Mouse (Mus musculus) heart, embryonic 12.5 days (tissue): Measurements from ENCODE around the gene Eed. TPM values are rescaled to one million over a fixed set of nuclear protein-coding genes. Genes with fewer than 3 reads are reported as not detected.
"Not testable (repeated sequence)": the region's sequence is repeated elsewhere in the genome, so short reads cannot be mapped to it uniquely, and the experiment has no call there.

Experiments
- ATAC-seq: fragments of 200-750 bp; cut with Nextera tagmentation; 2 replicates; pipeline ENCODE4 v1.8.0; 2017; ENCODE audit warnings: moderate TSS enrichment, moderate library complexity; ENCODE audit not compliant: insufficient number of reproducible peaks, low FRiP score
- H3K27ac ChIP-seq: fragments of 300-500 bp; sonication (generic); 2 replicates; pipeline ENCODE4 v1.5.1; 2016; ENCODE audit warnings: mild to moderate bottlenecking, moderate library complexity; ENCODE audit not compliant: poor library complexity, severe bottlenecking
- H3K27me3 ChIP-seq: fragments of 300-500 bp; sonication (generic); replicated peaks from 2 replicates; pipeline ENCODE4 v1.6.1; 2016; ENCODE audit warnings: mild to moderate bottlenecking, moderate library complexity
- H3K36me3 ChIP-seq: fragments of 300-500 bp; sonication (generic); 2 replicates; pipeline ENCODE4 v1.6.1; 2016; ENCODE audit warnings: mild to moderate bottlenecking, moderate library complexity
- H3K4me1 ChIP-seq: fragments of 300-500 bp; sonication (generic); replicated peaks from 2 replicates; pipeline ENCODE4 v1.6.1; 2016; ENCODE audit warnings: mild to moderate bottlenecking
- H3K4me2 ChIP-seq: fragments of 300-500 bp; sonication (generic); 2 replicates; pipeline ENCODE4 v1.6.1; 2016; ENCODE audit warnings: mild to moderate bottlenecking, moderate library complexity
- H3K4me3 ChIP-seq: fragments of 300-500 bp; sonication (generic); 2 replicates; pipeline ENCODE4 v1.5.1; 2016; ENCODE audit warnings: mild to moderate bottlenecking
- H3K9ac ChIP-seq: fragments of 300-500 bp; sonication (generic); 2 replicates; pipeline ENCODE4 v1.6.1; 2016; ENCODE audit warnings: mild to moderate bottlenecking, moderate library complexity
- H3K9me3 ChIP-seq: fragments of 300-500 bp; sonication (generic); replicated peaks from 2 replicates; pipeline ENCODE4 v1.6.1; 2016; ENCODE audit warnings: mild to moderate bottlenecking, moderate library complexity
- WGBS: fragments of 180-500 bp; shearing (Covaris S2); methylation state at CpG from one replicate; pipeline ENCODE4 v1.1.7; 2016; 5-methylcytosine and 5-hydroxymethylcytosine counted together
- polyA plus RNA-seq: library from polyadenylated mRNA; unstranded; fragments of >200 nt; fragmentation: Nextera tagmentation; extraction: Ambion mirVana; gene quantifications from 2 replicates; pipeline ENCODE4 v1.2.1, GENCODE M21; 2016

Gene Eed
- polyA plus RNA-seq, 1 experiment from 2014 or later, result 51.3 TPM

GRCm38 (mm10) chr7:90006667-90007653, 26.2 kb upstream of the Eed start:
- WGBS, result 55% methylated on average over 8 of the region's 8 CpGs
- ATAC-seq, result no peak
- Histone ChIP-seq H3K27ac (no peak overlapping the region), H3K36me3 (no peaks in the 10 kb centered on the region), H3K9me3 (no peaks in the 10 kb centered on the region), H3K4me2 (no peak overlapping the region), H3K4me3 (no peak overlapping the region), H3K27me3 (no peaks in the 10 kb centered on the region), H3K9ac (no peak overlapping the region), H3K4me1 (no peaks in the 10 kb centered on the region)

GRCm38 (mm10) chr7:90004781-90005180, 24.0 kb upstream of the Eed start:
- H3K36me3 ChIP-seq, result no peaks in the 10 kb centered on the region
- H3K4me1 ChIP-seq, result no peaks in the 10 kb centered on the region
- H3K27me3 ChIP-seq, result no peaks in the 10 kb centered on the region
- no peaks in the 10 kb centered on the region for H3K9me3 ChIP-seq
- H3K4me3 ChIP-seq, result no peak overlapping the region
- H3K27ac ChIP-seq, result no peak overlapping the region
- no peak overlapping the region for H3K9ac ChIP-seq
- WGBS, result 86% methylated on average over 3 of the region's 3 CpGs
- no peak overlapping the region for H3K4me2 ChIP-seq
- no peak for ATAC-seq

GRCm38 (mm10) chr7:90002375-90002774, 21.6 kb upstream of the Eed start:
- Histone ChIP-seq H3K9ac (no peak overlapping the region), H3K4me2 (no peak overlapping the region), H3K4me3 (no peak overlapping the region), H3K9me3 (no peaks in the 10 kb centered on the region), H3K4me1 (peaks cover 3% of the 10 kb centered on the region; the same call in 1 of the 2 replicates), H3K36me3 (no peaks in the 10 kb centered on the region), H3K27me3 (no peaks in the 10 kb centered on the region), H3K27ac (no peak overlapping the region)
- no peak for ATAC-seq
- WGBS, result 78% methylated on average over 2 of the region's 2 CpGs

- peaks cover 3% of the 10 kb centered on the region; the same call in 1 of the 2 replicates for H3K4me1 ChIP-seq
- H3K36me3 ChIP-seq, result no peaks in the 10 kb centered on the region
- no peaks in the 10 kb centered on the region for H3K9me3 ChIP-seq
- H3K27ac ChIP-seq, result no peak overlapping the region
- 92% methylated on average over 5 of the region's 5 CpGs for WGBS
- H3K9ac ChIP-seq, result no peak overlapping the region
- no peak for ATAC-seq
- H3K4me3 ChIP-seq, result no peak overlapping the region
- no peak overlapping the region for H3K4me2 ChIP-seq
- H3K27me3 ChIP-seq, result no peaks in the 10 kb centered on the region
These were observed 18.7 kb upstream of the Eed start for GRCm38 (mm10) chr7:89999491-89999890.

GRCm38 (mm10) chr7:89998624-89999006, 17.8 kb upstream of the Eed start:
- Histone ChIP-seq H3K4me1 (peaks cover 3% of the 10 kb centered on the region; the same call in 1 of the 2 replicates), H3K27me3 (no peaks in the 10 kb centered on the region), H3K36me3 (no peaks in the 10 kb centered on the region), H3K4me2 (no peak overlapping the region), H3K9ac (no peak overlapping the region), H3K9me3 (no peaks in the 10 kb centered on the region), H3K27ac (no peak overlapping the region), H3K4me3 (no peak overlapping the region)
- WGBS, result 64% methylated on average over 2 of the region's 2 CpGs
- no peak for ATAC-seq

GRCm38 (mm10) chr7:89998006-89998623, 17.3 kb upstream of the Eed start:
- H3K27me3 ChIP-seq, result no peaks in the 10 kb centered on the region
- no peak overlapping the region for H3K9ac ChIP-seq
- H3K4me1 ChIP-seq, result peaks cover 3% of the 10 kb centered on the region; the same call in 1 of the 2 replicates
- no peaks in the 10 kb centered on the region for H3K9me3 ChIP-seq
- no peak overlapping the region for H3K4me2 ChIP-seq
- no peaks in the 10 kb centered on the region for H3K36me3 ChIP-seq
- ATAC-seq, result no peak
- no peak overlapping the region for H3K27ac ChIP-seq
- H3K4me3 ChIP-seq, result no peak overlapping the region
- WGBS, result 19% methylated on average over 10 of the region's 10 CpGs

GRCm38 (mm10) chr7:89997526-89997925, 16.7 kb upstream of the Eed start:
- not testable (repeated sequence) for H3K9ac ChIP-seq, H3K9me3 ChIP-seq, H3K4me2 ChIP-seq, H3K4me3 ChIP-seq, ATAC-seq, H3K27ac ChIP-seq, H3K36me3 ChIP-seq, H3K27me3 ChIP-seq, H3K4me1 ChIP-seq
- 22% methylated on average over 5 of the region's 5 CpGs for WGBS

GRCm38 (mm10) chr7:89993091-89993490, 12.3 kb upstream of the Eed start:
- Histone ChIP-seq H3K36me3 (no peaks in the 10 kb centered on the region), H3K9ac (no peak overlapping the region), H3K27ac (no peak overlapping the region), H3K4me3 (no peak overlapping the region), H3K4me1 (no peaks in the 10 kb centered on the region), H3K9me3 (no peaks in the 10 kb centered on the region), H3K27me3 (no peaks in the 10 kb centered on the region), H3K4me2 (no peak overlapping the region)
- 80% methylated on average over 1 of the region's 1 CpGs for WGBS
- no peak for ATAC-seq

- Histone ChIP-seq H3K4me1 (0 out of 2 replicates have a peak, but pooled peaks cover 2% of the 10 kb centered on the region), H3K9ac (no peak overlapping the region), H3K4me2 (no peak overlapping the region), H3K27ac (no peak overlapping the region), H3K4me3 (no peak overlapping the region), H3K36me3 (peaks cover 3% of the 10 kb centered on the region; the same call in 1 of the 2 replicates), H3K27me3 (no peaks in the 10 kb centered on the region), H3K9me3 (no peaks in the 10 kb centered on the region)
- no peak for ATAC-seq
These were observed 3.6 kb upstream of the Eed start for GRCm38 (mm10) chr7:89984421-89984820.

GRCm38 (mm10) chr7:89983441-89983840, 2.7 kb upstream of the Eed start:
- ATAC-seq, result no peak
- H3K4me3 ChIP-seq, result no peak overlapping the region
- WGBS, result 94% methylated on average over 2 of the region's 2 CpGs

GRCm38 (mm10) chr7:89981557-89981956, 774 bp upstream of the Eed start:
- Histone ChIP-seq H3K4me3 (peak overlapping the region; percentile 78), H3K27me3 (no peaks in the 10 kb centered on the region), H3K36me3 (peaks cover 9% of the 10 kb centered on the region), H3K4me2 (peak overlapping the region; percentile 82), H3K4me1 (peaks cover 11% of the 10 kb centered on the region), H3K27ac (peak overlapping the region; percentile 100), H3K9ac (peak overlapping the region; percentile 93), H3K9me3 (no peaks in the 10 kb centered on the region)
- WGBS, result 15% methylated on average over 10 of the region's 10 CpGs
- ATAC-seq, result no peak

More at GRCm38 (mm10) chr7:89983441-89983840, 2.7 kb upstream of the Eed start:
- H3K4me2 ChIP-seq, result no peak overlapping the region
- H3K9ac ChIP-seq, result no peak overlapping the region
- peaks cover 3% of the 10 kb centered on the region; the same call in 1 of the 2 replicates for H3K36me3 ChIP-seq
- H3K4me1 ChIP-seq, result peaks cover 9% of the 10 kb centered on the region
- H3K27me3 ChIP-seq, result no peaks in the 10 kb centered on the region
- H3K9me3 ChIP-seq, result no peaks in the 10 kb centered on the region
- H3K27ac ChIP-seq, result no peak overlapping the region
